Mouse (Mus musculus) left cerebral cortex, postnatal 14 days (tissue): Measurements from ENCODE around the gene Best3. TPM values are rescaled to one million over a fixed set of nuclear protein-coding genes. Genes with fewer than 3 reads are reported as not detected.
"Not testable (repeated sequence)": the region's sequence is repeated elsewhere in the genome, so short reads cannot be mapped to it uniquely, and the experiment has no call there.

Experiments
- DNase-seq, 2 experiments: peaks; one replicate each; pipeline ENCODE4 v3.0.0; 2021 to 2022; ENCODE audit warnings: low spot score in 2 of 2, mixed read lengths in 1 of 2
- intact Hi-C: fragments of 180-260 bp; cut with DNase I; formaldehyde crosslinking; loops from one replicate; pipeline ENCODE4 v1.15.1; 2025
- total RNA-seq, 2 experiments: library from RNA; stranded (reverse); gene quantifications; 2 replicates each; pipeline ENCODE4 v1.2.3; 2021

The Best3 gene
- total RNA-seq, 2 experiments from 2014 or later: 0.20 to 0.40 TPM

GRCm38 (mm10) chr10:117018281-117018840, 32.2 kb downstream of the Best3 start:
- DNase-seq: no peak
- intact Hi-C loops: no loop called here

GRCm38 (mm10) chr10:117021020-117021754, 35.1 kb downstream of the Best3 start:
- DNase-seq: no peak
- intact Hi-C loops: no loop called here

GRCm38 (mm10) chr10:117023693-117024092, 37.6 kb downstream of the Best3 start:
- intact Hi-C loops: no loop called here
- no peak for DNase-seq

GRCm38 (mm10) chr10:117025776-117026175, 39.7 kb downstream of the Best3 start:
- intact Hi-C loops, DNase-seq: not testable (repeated sequence)

GRCm38 (mm10) chr10:117026176-117026575, 40.1 kb downstream of the Best3 start:
- intact Hi-C loops: no loop called here
- no peak for DNase-seq

GRCm38 (mm10) chr10:117031160-117031559, 45.0 kb downstream of the Best3 start:
- intact Hi-C loops: loop anchor here (10.0 kb wide), 1 partner anchor 86 kb away; no protein-coding TSS in a partner anchor

GRCm38 (mm10) chr10:117033785-117034184, 47.7 kb downstream of the Best3 start:
- intact Hi-C loops: loop anchor here (10.0 kb wide), 1 partner anchor 89 kb away; no protein-coding TSS in a partner anchor
- peak; percentile 86 to 90 for DNase-seq

More at GRCm38 (mm10) chr10:117031160-117031559, 45.0 kb downstream of the Best3 start:
- no peak for DNase-seq

- DNase-seq: peak in 1 of 2 experiments; percentile 51
- intact Hi-C loops: no loop called here
These were observed 54.2 kb downstream of the Best3 start for GRCm38 (mm10) chr10:117040355-117040754.

- no peak for DNase-seq
- intact Hi-C loops: no loop called here
These were observed 56.2 kb downstream of the Best3 start for GRCm38 (mm10) chr10:117042295-117042694.

- DNase-seq, intact Hi-C loops: not testable (repeated sequence)
These were observed 57.5 kb downstream of the Best3 start for GRCm38 (mm10) chr10:117043497-117044166.

- intact Hi-C loops: no loop called here
These were observed 59.3 kb downstream of the Best3 start, which contains the start of gene Lrrc10 for GRCm38 (mm10) chr10:117045175-117046056. Lrrc10 (plus strand) TSS chr10:117045341.

GRCm38 (mm10) chr10:117049253-117049652, 63.1 kb downstream of the Best3 start:
- DNase-seq: no peak
- intact Hi-C loops: no loop called here

More at GRCm38 (mm10) chr10:117045175-117046056, 59.3 kb downstream of the Best3 start, which contains the start of gene Lrrc10:
- DNase-seq: no peak

GRCm38 (mm10) chr10:117049961-117050597, 64.0 kb downstream of the Best3 start:
- intact Hi-C loops: no loop called here
- no peak for DNase-seq

- intact Hi-C loops: no loop called here
- DNase-seq: no peak
These were observed 69.6 kb downstream of the Best3 start for GRCm38 (mm10) chr10:117055668-117056067.

GRCm38 (mm10) chr10:117062894-117063253, 76.8 kb downstream of the Best3 start:
- no peak for DNase-seq
- intact Hi-C loops: loop anchor here (5.0 to 10.0 kb wide), 3 partner anchors 84 to 642 kb away; partner anchors contain the start of gene Frs2

- DNase-seq: peak; percentile 90 to 91
- intact Hi-C loops: loop anchor here (5.0 to 10.0 kb wide), 3 partner anchors 84 to 641 kb away; partner anchors contain the start of gene Frs2
These were observed 77.3 kb downstream of the Best3 start, which contains the start of gene Cct2 for GRCm38 (mm10) chr10:117063254-117064021. Cct2 (minus strand) TSS chr10:117063814.

GRCm38 (mm10) chr10:117064076-117064475, 78.0 kb downstream of the Best3 start:
- no peak for DNase-seq
- intact Hi-C loops: loop anchor here (5.0 to 10.0 kb wide), 3 partner anchors 83 to 641 kb away; partner anchors contain the start of gene Frs2

- intact Hi-C loops: loop anchor here (10.0 kb wide), 1 partner anchor 636 kb away; no protein-coding TSS in a partner anchor
- DNase-seq: no peak
These were observed 83.0 kb downstream of the Best3 start for GRCm38 (mm10) chr10:117069109-117069508.
